Mouse (Mus musculus): ENCODE measurements at regions not wholly inside any gene's neighbourhood (a gene's known extent, or its start where the extent isn't known, plus 50 kb on each side); places are given as distances from the start of the nearest gene placed in this dataset.
A peak's percentile ranks its signal among the peaks of the same experiment; 100 is the strongest.

DNA sequence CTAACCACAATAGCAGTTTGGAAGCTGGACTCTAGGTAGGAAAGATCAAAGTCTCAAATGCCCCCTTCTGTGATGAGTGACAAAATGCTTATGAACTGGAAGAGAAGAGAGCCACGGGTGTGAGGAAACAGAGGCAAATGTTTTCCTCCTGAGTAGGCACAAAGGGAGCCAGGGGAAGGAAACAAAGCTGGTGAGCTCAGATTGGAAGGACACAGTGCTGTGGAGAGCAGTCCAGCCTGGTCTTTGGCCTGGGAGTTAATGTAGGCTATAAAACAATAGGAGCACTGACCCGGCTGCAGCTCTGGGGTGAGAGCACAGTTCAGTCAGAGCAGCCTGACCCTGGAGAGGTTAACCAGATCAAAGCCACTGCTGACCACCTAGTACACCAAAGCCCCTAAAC, 91.0 kb downstream of the Mycn start:
- no peak for DNase-seq
- Histone ChIP-seq H3K4me3 (replicated peaks; ENCODE audit: insufficient read depth, low read depth, low read length) (no peak overlapping the region), H3K4me1 (ENCODE audit: control insufficient read depth, insufficient read depth, low read length) (no peaks in the 10 kb centered on the region), H3K27me3 (ENCODE audit: control insufficient read depth, insufficient read depth, low read length) (no peaks in the 10 kb centered on the region), H3K27ac (ENCODE audit: insufficient read depth, low read length) (no peak overlapping the region)
- WGBS: 42% methylated on average over 2 of the region's 2 CpGs
- TF ChIP-seq POLR2A (IDR thresholded peaks at IDR 0.05; ENCODE audit: borderline replicate concordance, insufficient read depth, low read length) (no peak), CTCF (IDR thresholded peaks at IDR 0.05; ENCODE audit: borderline replicate concordance, insufficient read depth, low read depth, low read length) (no peak)

DNA sequence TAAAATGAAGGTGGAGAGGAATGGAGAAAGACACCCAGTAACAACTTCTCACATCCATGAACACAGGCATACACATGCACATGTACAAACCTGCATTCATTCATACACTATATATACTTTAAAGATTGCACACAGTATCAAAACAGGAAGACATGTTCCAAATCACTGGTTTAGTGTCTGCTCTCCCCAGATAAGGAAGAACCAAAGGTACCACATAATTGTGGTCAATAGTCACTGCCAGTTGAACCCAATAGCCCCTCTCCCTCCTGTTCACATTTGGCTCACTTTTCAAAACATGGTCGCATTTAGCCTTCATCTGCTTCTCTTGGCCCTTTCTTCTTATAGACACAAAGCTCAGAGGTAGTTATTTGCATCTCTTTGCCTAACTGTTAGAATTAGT, 95.0 kb downstream of the Mycn start:
- Histone ChIP-seq H3K4me3 (replicated peaks; ENCODE audit: insufficient read depth, low read depth, low read length) (no peak overlapping the region), H3K27ac (ENCODE audit: insufficient read depth, low read length) (no peak overlapping the region), H3K27me3 (ENCODE audit: control insufficient read depth, insufficient read depth, low read length) (no peaks in the 10 kb centered on the region), H3K4me1 (ENCODE audit: control insufficient read depth, insufficient read depth, low read length) (no peaks in the 10 kb centered on the region)
- TF ChIP-seq CTCF (IDR thresholded peaks at IDR 0.05; ENCODE audit: borderline replicate concordance, insufficient read depth, low read depth, low read length) (no peak), POLR2A (IDR thresholded peaks at IDR 0.05; ENCODE audit: borderline replicate concordance, insufficient read depth, low read length) (no peak)
- 63% methylated on average over 1 of the region's 1 CpGs for WGBS
- DNase-seq: no peak

GRCm38 (mm10) chr12:12842247-12842957, 99.3 kb downstream of the Mycn start:
- TF ChIP-seq CTCF (IDR thresholded peaks at IDR 0.05; ENCODE audit: borderline replicate concordance, insufficient read depth, low read depth, low read length): no peak
- TF ChIP-seq POLR2A (IDR thresholded peaks at IDR 0.05; ENCODE audit: borderline replicate concordance, insufficient read depth, low read length): no peak
- Histone ChIP-seq H3K4me3 (replicated peaks; ENCODE audit: insufficient read depth, low read depth, low read length) (no peak overlapping the region), H3K4me1 (ENCODE audit: control insufficient read depth, insufficient read depth, low read length) (no peaks in the 10 kb centered on the region), H3K27ac (ENCODE audit: insufficient read depth, low read length) (no peak overlapping the region), H3K27me3 (ENCODE audit: control insufficient read depth, insufficient read depth, low read length) (no peaks in the 10 kb centered on the region)
- WGBS: 55% methylated on average over 17 of the region's 17 CpGs
- DNase-seq: no peak

- DNase-seq: no peak
- Histone ChIP-seq H3K4me1 (ENCODE audit: control insufficient read depth, insufficient read depth, low read length) (no peaks in the 10 kb centered on the region), H3K27me3 (ENCODE audit: control insufficient read depth, insufficient read depth, low read length) (no peaks in the 10 kb centered on the region), H3K27ac (ENCODE audit: insufficient read depth, low read length) (no peak overlapping the region), H3K4me3 (replicated peaks; ENCODE audit: insufficient read depth, low read depth, low read length) (no peak overlapping the region)
- TF ChIP-seq CTCF (IDR thresholded peaks at IDR 0.05; ENCODE audit: borderline replicate concordance, insufficient read depth, low read depth, low read length) (no peak), POLR2A (IDR thresholded peaks at IDR 0.05; ENCODE audit: borderline replicate concordance, insufficient read depth, low read length) (no peak)
- WGBS: 91% methylated on average over 5 of the region's 5 CpGs
These were observed 100.1 kb downstream of the Mycn start for GRCm38 (mm10) chr12:12841385-12842238.

DNA sequence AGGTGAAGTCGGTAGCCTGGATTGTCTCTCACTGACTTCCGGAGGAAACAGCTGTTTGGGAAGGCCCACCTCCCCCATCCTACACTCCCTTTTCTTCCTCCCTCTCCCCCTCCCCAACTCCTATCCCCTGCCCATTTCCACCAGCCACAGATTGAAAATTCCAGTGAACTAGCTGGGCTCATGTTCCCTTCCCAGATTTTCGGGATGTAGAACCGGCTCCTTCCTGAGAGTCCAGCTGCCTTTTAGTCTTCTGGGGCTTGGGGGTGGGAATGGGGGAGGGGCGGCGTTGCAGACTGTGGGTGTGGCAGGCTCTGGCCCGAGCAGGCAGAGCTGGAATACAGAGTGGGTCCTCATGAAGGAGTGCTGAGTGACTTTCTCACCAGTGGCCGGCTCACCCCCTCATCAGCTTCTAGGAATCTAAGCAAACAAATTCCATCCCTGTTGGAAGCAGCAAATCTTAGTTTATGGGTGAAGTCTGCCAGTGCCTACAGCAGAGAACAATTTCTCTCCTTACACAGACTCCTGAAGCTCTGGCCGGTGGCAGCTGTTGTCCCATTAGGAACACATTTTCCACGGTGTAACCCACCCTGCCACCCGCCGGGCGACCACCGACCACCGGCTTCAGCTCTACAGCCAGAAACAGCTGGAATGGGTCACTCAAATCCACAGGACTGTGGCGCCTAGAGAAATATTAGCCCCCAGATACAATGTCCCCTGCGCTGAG, 100.9 kb downstream of the Mycn start:
- Histone ChIP-seq H3K27ac (ENCODE audit: insufficient read depth, low read length) (no peak overlapping the region), H3K27me3 (ENCODE audit: control insufficient read depth, insufficient read depth, low read length) (no peaks in the 10 kb centered on the region), H3K4me3 (replicated peaks; ENCODE audit: insufficient read depth, low read depth, low read length) (no peak overlapping the region), H3K4me1 (ENCODE audit: control insufficient read depth, insufficient read depth, low read length) (no peaks in the 10 kb centered on the region)
- no peak for DNase-seq
- WGBS: 21% methylated on average over 17 of the region's 17 CpGs
- TF ChIP-seq POLR2A (IDR thresholded peaks at IDR 0.05; ENCODE audit: borderline replicate concordance, insufficient read depth, low read length) (no peak), CTCF (IDR thresholded peaks at IDR 0.05; ENCODE audit: borderline replicate concordance, insufficient read depth, low read depth, low read length) (no peak)

- DNase-seq: no peak
- H3K27ac ChIP-seq (ENCODE audit: insufficient read depth, low read length): no peak overlapping the region
- 97% methylated on average over 1 of the region's 1 CpGs for WGBS
- H3K27me3 ChIP-seq (ENCODE audit: control insufficient read depth, insufficient read depth, low read length): no peaks in the 10 kb centered on the region
- H3K4me3 ChIP-seq (replicated peaks; ENCODE audit: insufficient read depth, low read depth, low read length): no peak overlapping the region
- H3K4me1 ChIP-seq (ENCODE audit: control insufficient read depth, insufficient read depth, low read length): no peaks in the 10 kb centered on the region
- TF ChIP-seq CTCF (IDR thresholded peaks at IDR 0.05; ENCODE audit: borderline replicate concordance, insufficient read depth, low read depth, low read length) (no peak), POLR2A (IDR thresholded peaks at IDR 0.05; ENCODE audit: borderline replicate concordance, insufficient read depth, low read length) (no peak)
These were observed 103.9 kb downstream of the Mycn start for GRCm38 (mm10) chr12:12837775-12838174.

DNA sequence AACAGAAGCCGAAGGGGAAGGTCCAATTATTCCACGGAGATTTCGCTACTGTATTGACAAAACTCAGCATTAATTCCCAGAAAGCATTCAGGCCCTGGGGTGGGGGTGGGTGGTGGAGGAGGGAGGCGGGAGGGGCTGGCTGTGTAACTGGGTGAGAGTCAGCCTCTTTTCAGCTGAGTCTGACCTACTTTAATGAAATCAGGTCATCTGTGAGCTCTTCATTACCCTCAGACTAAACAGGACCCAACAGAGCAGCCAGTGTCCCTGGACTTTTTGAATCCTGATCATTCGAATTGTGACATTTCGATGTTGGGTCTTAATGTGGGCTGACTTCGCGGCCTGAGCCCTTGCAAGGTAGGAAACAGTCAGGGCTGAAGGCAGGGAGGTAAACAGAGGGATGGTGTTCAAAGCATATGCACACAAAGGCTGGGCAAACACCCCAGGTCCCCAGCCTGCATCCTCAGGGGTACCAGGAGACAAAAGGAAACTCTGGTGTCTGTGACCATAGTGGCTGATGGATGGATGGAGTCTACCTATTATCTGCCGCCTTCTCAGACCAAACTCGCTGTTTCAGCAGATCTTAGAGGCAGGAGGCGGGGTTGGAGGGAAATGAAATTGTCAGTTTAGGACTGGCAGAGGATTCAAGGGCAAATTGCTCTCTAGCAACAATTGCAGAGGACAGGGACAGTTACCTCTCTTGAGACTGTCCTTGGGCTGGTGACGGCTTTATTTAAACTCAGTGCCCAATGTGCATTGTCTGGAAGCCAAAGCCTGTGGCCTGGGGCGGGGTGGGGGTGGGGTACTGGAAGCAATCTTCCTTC, 113.7 kb downstream of the Mycn start:
- Histone ChIP-seq H3K4me3 (replicated peaks; ENCODE audit: insufficient read depth, low read depth, low read length) (no peak overlapping the region), H3K27me3 (ENCODE audit: control insufficient read depth, insufficient read depth, low read length) (no peaks in the 10 kb centered on the region), H3K27ac (ENCODE audit: insufficient read depth, low read length) (no peak overlapping the region), H3K4me1 (ENCODE audit: control insufficient read depth, insufficient read depth, low read length) (peaks cover 8% of the 10 kb centered on the region; the same call in 1 of the 2 replicates)
- peak in 1 of 2 experiments; percentile 12 for DNase-seq
- TF ChIP-seq POLR2A (IDR thresholded peaks at IDR 0.05; ENCODE audit: borderline replicate concordance, insufficient read depth, low read length): no peak
- 51% methylated on average over 13 of the region's 13 CpGs for WGBS

Measured in cerebellum, adult 2 months (tissue).